Mouse (Mus musculus) E14TG2a.4 (cell line): ENCODE measurements around the gene Dscam.

Source experiments
- CTCF ChIP-seq: conservative IDR thresholded peaks from 2 replicates; pipeline ENCODE4 v1.5.1; 2014; ENCODE audit warnings: low read length
- POU5F1 ChIP-seq: IDR thresholded peaks from 2 replicates; pipeline ENCODE4 v1.6.1; 2014; ENCODE audit warnings: low read length, borderline replicate concordance

DNA sequence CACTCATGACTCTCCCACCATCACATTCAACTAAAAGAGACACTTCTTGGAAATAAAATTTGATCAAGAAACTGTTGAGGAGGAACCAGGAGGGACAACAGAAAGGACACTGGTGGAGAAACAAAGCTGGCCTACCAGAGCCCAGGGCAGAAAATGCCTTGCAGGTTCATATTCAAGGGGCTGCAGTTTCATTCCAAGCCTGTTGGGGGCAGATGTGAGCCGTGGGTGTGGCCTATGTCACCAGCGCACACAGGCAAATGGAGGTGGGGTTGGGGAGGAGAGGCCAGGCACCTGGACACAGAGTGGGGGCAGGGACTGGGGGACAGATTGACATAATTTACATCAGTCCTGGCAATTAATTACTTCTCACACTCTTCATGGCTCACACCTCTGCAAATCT, 452.3 kb downstream of the Dscam start:
- TF ChIP-seq CTCF (peak; percentile 90), POU5F1 (no peak)
